Mouse (Mus musculus) myocyte (in vitro differentiated cells): ENCODE data around the gene Slc3a2. TPM values are rescaled to one million over a fixed set of nuclear protein-coding genes. Genes with fewer than 3 reads are reported as not detected.

ENCODE experiments used
- H3K27me3 ChIP-seq: one replicate; pipeline ENCODE4 v1.6.1; 2011; ENCODE audit not compliant: control insufficient read depth, insufficient read depth, insufficient read length
- H3K36me3 ChIP-seq: one replicate; pipeline ENCODE4 v1.6.1; 2011; ENCODE audit not compliant: control insufficient read depth, insufficient read depth
- H3K4me2 ChIP-seq: one replicate; pipeline ENCODE4 v1.6.1; 2011; ENCODE audit warnings: low read depth, control low read depth
- H3K4me3 ChIP-seq: one replicate; pipeline ENCODE4 v1.5.1; 2011; ENCODE audit warnings: mild to moderate bottlenecking, control low read depth, moderate library complexity
- H3K79me2 ChIP-seq: one replicate; pipeline ENCODE4 v1.6.1; 2011; ENCODE audit not compliant: control insufficient read depth, insufficient read depth
- H3ac ChIP-seq: one replicate; pipeline ENCODE4 v1.6.1; 2011; ENCODE audit not compliant: control insufficient read depth, insufficient read length
- CEBPB ChIP-seq: IDR thresholded peaks from 2 replicates; pipeline ENCODE4 v1.6.1; 2011; ENCODE audit warnings: mild to moderate bottlenecking, moderate library complexity; ENCODE audit not compliant: poor library complexity, insufficient read depth, severe bottlenecking
- E2F4 ChIP-seq: IDR thresholded peaks from one replicate; pipeline ENCODE4 v1.6.1; 2011; ENCODE audit warnings: mild to moderate bottlenecking, control low read depth, moderate library complexity; ENCODE audit not compliant: insufficient read depth
- MAX ChIP-seq: IDR thresholded peaks from one replicate; pipeline ENCODE4 v1.6.1; 2011; ENCODE audit warnings: low read depth, mild to moderate bottlenecking, control low read depth
- MYOD1 ChIP-seq, 3 experiments: IDR thresholded peaks; one replicate each; pipeline ENCODE4 v1.6.1; 2011; ENCODE audit warnings: control low read depth in 2 of 3, low read depth in 2 of 3, mild to moderate bottlenecking in 2 of 3, moderate library complexity in 1 of 3; ENCODE audit not compliant: insufficient read length in 2 of 3, control insufficient read depth in 1 of 3
- MYOG ChIP-seq, 3 experiments: IDR thresholded peaks; one replicate each; pipeline ENCODE4 v1.6.1; 2011; ENCODE audit warnings: control low read depth in 2 of 3, low read depth in 2 of 3, mild to moderate bottlenecking in 2 of 3; ENCODE audit not compliant: insufficient read length in 2 of 3, control insufficient read depth in 1 of 3, insufficient read depth in 1 of 3
- POLR2A ChIP-seq: IDR thresholded peaks from one replicate; pipeline ENCODE4 v1.6.1; 2011; ENCODE audit warnings: low read depth, mild to moderate bottlenecking, control low read depth, moderate library complexity; ENCODE audit not compliant: insufficient read length
- POLR2AphosphoS2 ChIP-seq: IDR thresholded peaks from one replicate; pipeline ENCODE4 v1.6.1; 2011; ENCODE audit warnings: low read depth, control low read depth; ENCODE audit not compliant: insufficient read length
- REST ChIP-seq: IDR thresholded peaks from one replicate; pipeline ENCODE4 v1.6.1; 2011; ENCODE audit warnings: mild to moderate bottlenecking, control low read depth, moderate library complexity; ENCODE audit not compliant: insufficient read depth, insufficient read length
- SRF ChIP-seq: IDR thresholded peaks from one replicate; pipeline ENCODE4 v1.6.1; 2011; ENCODE audit warnings: low read depth; ENCODE audit not compliant: control insufficient read depth, insufficient read length
- TCF12 ChIP-seq: IDR thresholded peaks from one replicate; pipeline ENCODE4 v1.6.1; 2011; ENCODE audit warnings: mild to moderate bottlenecking, control low read depth; ENCODE audit not compliant: poor library complexity, insufficient read depth, severe bottlenecking
- TCF3 ChIP-seq: IDR thresholded peaks from one replicate; pipeline ENCODE4 v1.6.1; 2011; ENCODE audit warnings: low read depth, control low read depth; ENCODE audit not compliant: insufficient read length
- USF1 ChIP-seq: IDR thresholded peaks from one replicate; pipeline ENCODE4 v1.6.1; 2011; ENCODE audit warnings: low read depth, mild to moderate bottlenecking, control low read depth, moderate library complexity
- polyA plus RNA-seq: library from polyadenylated mRNA; unstranded; fragments of >200 nt; fragmentation: generic; extraction: Trizol; gene quantifications from one replicate; pipeline ENCODE4 v1.2.1, GENCODE M21; 2012; ENCODE audit warnings: missing spikeins

Slc3a2 gene
- polyA plus RNA-seq, 1 experiment: 806 TPM

DNA sequence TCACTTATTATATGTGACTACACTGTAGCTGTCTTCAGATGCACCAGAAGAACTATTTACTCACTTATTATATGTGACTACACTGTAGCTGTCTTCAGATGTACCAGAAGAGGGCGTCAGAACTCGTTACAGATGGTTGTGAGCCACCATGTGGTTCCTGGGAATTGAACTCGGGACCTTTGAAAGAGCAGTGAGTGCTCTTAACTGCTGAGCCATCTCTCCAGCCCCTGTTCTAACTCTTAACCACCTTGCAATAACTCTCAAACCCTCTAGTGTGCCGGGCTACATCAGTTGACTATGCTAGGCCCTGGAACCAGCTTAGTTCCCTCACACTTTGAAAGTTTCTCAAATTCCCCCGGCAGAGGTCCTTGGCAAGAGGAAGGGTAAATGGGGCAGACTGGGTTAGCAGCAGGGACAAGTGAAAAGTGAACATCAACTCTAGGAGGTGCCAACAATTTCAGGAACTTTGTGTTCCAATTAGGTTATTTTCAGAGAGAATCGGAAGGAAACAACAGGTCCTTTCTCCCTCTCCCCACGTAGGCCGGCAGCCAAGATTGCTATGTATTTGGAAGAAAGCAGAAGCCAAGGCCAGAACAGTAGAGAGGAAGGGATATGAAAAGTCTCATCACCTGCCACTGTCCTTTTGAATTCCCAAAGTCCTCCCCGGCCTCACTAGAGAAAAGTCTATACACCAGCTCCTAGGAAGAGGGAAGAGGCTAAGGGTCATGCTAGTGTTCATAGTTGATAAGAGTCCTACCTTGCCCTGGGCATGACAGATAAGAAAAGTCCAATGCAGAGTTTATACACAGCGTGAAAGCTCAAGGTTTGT is 8.3 kb downstream of the Slc3a2 start:
- Histone ChIP-seq H3K79me2 (peaks cover 75% of the 10 kb centered on the region), H3K4me2 (peak overlapping the region; percentile 80), H3ac (no peak overlapping the region), H3K36me3 (peaks cover 28% of the 10 kb centered on the region), H3K4me3 (peak overlapping the region; percentile 93), H3K27me3 (no peaks in the 10 kb centered on the region)
- TF ChIP-seq POLR2A (no peak), MAX (no peak), SRF (no peak), REST (no peak), E2F4 (no peak), MYOG (IDR thresholded peaks at IDR 0.05; ENCODE audit: control insufficient read depth in 1 of 3, insufficient read depth in 1 of 3, insufficient read length in 2 of 3, low read depth in 2 of 3) (no peak), TCF3 (no peak), TCF12 (no peak), MYOD1 (IDR thresholded peaks at IDR 0.05; ENCODE audit: control insufficient read depth in 1 of 3, insufficient read length in 2 of 3, low read depth in 2 of 3) (no peak), CEBPB (no peak), USF1 (no peak)

DNA sequence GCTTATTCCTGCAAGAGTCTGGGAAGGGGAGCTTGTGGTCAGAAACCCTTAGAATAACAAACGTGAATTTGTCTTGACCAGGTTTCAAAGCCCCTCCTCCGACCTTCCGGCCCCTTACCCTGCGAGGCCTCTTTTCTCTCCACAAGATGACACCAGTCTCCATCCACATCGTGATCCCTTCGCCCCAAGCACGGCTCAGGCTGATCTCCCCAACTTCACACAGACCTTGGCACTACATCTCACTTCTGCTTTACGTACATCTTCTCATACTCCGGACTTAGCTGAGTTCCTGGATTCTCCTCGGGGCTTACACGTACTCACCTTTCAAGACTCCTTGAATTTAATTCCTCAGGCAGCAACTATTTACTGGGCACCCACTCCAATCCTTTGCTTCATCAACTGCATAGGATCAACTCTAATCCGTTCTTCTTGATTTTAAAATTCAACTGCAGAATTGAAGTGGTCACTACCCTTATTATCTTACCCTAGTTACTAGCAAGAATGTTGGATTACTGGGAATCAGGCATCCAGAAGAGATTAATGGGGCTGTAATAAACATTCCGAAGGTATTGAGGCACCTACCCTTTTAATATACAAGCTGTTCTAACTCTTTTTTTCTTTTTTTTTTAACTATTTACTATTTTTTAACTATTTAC is 9.0 kb downstream of the Slc3a2 start:
- Histone ChIP-seq H3K79me2 (peaks cover 77% of the 10 kb centered on the region), H3ac (peak overlapping the region; percentile 68), H3K27me3 (no peaks in the 10 kb centered on the region), H3K4me2 (peak overlapping the region; percentile 80), H3K36me3 (peaks cover 35% of the 10 kb centered on the region), H3K4me3 (peak overlapping the region; percentile 93)
- TF ChIP-seq POLR2A (no peak), TCF12 (no peak), USF1 (no peak), REST (no peak), MAX (no peak), POLR2AphosphoS2 (no peak), MYOD1 (IDR thresholded peaks at IDR 0.05; ENCODE audit: control insufficient read depth in 1 of 3, insufficient read length in 2 of 3, low read depth in 2 of 3) (no peak), E2F4 (no peak), TCF3 (no peak), CEBPB (no peak), MYOG (IDR thresholded peaks at IDR 0.05; ENCODE audit: control insufficient read depth in 1 of 3, insufficient read depth in 1 of 3, insufficient read length in 2 of 3, low read depth in 2 of 3) (no peak), SRF (no peak)

DNA sequence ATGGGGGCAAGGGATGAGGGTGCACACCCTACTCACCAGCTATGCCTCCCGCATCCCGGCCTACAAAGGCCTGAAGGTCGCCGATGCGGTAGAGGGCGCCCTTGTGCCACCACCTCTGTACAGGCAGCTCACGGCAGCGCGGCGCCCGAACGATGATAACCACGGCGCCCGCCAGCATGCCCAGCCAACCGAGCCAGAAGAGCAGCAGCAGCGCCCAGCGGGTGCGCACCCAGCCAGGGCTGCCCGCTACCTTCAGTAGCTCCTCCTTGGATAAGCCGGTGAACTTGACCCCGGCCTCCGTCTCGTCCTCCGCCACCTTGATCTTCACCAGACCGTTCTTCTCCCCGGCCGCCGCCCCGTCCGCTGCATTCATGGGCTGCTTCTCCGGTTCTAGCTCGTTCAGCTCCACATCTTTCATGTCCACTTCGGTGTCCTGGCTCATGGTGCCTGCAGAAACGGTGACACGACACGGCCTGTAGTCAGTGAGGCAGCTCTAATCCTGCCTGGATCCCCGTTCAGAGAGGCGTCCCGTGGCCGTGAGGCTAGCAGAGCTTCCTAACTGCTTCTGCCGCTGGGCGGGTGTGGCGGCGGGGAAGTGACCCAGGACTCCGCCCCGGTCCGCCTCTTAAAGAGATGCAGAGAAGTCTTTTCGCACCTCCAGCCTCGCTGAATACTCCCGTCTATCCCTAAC is 9.7 kb downstream of the Slc3a2 start:
- peak overlapping the region; percentile 93 for H3K4me3 ChIP-seq
- peak; percentile 97 for TF ChIP-seq POLR2A
- TF ChIP-seq TCF12: no peak
- no peak for TF ChIP-seq REST
- TF ChIP-seq MYOD1 (IDR thresholded peaks at IDR 0.05; ENCODE audit: control insufficient read depth in 1 of 3, insufficient read length in 2 of 3, low read depth in 2 of 3): peak in 1 of 3 experiments; percentile 6
- TF ChIP-seq POLR2AphosphoS2: peak; percentile 100
- TF ChIP-seq SRF: peak; percentile 11
- H3K27me3 ChIP-seq: no peaks in the 10 kb centered on the region

DNA sequence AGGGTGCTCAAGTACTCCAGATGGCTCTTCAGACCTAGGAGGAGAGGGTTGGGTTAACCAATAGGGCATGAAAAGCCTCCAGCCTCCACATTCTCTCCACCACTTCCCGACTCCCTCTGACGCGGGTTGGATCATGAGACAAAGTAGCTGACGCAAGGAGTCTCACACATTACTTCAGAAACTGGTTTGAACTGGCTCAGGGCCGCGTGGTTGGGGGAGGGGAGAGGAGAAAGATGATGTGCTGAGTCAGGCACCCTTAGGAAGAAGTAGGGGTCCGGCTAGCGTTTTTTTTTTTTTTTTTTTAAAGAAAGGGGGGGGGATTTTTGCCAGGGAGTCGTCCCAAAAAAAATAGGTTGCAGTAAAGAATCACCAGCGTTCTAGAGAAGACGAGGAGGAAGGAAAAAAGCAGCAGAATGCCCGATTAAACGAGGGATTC is 10.3 kb downstream of the Slc3a2 start:
- TF ChIP-seq POLR2AphosphoS2 (peak; percentile 55), MYOG (IDR thresholded peaks at IDR 0.05; ENCODE audit: control insufficient read depth in 1 of 3, insufficient read depth in 1 of 3, insufficient read length in 2 of 3, low read depth in 2 of 3) (no peak), CEBPB (peak; percentile 92), MAX (peak; percentile 91)

More for the DNA sequence above, 9.7 kb downstream of the Slc3a2 start:
- Histone ChIP-seq H3K79me2 (peaks cover 70% of the 10 kb centered on the region), H3K36me3 (peaks cover 42% of the 10 kb centered on the region), H3ac (peak overlapping the region; percentile 68), H3K4me2 (peak overlapping the region; percentile 80)

More for the DNA sequence above, 10.3 kb downstream of the Slc3a2 start:
- peaks cover 70% of the 10 kb centered on the region for H3K79me2 ChIP-seq
- peak overlapping the region; percentile 68 for H3ac ChIP-seq
- H3K36me3 ChIP-seq: peaks cover 47% of the 10 kb centered on the region
- no peaks in the 10 kb centered on the region for H3K27me3 ChIP-seq
- peak overlapping the region; percentile 93 for H3K4me3 ChIP-seq
- H3K4me2 ChIP-seq: peak overlapping the region; percentile 95
